Mouse (Mus musculus): ENCODE data around the gene Fmnl1. TPM values are rescaled to one million over a fixed set of nuclear protein-coding genes. Genes with fewer than 3 reads are reported as not detected.
A peak's percentile ranks its signal among the peaks of the same experiment; 100 is the strongest.

The Fmnl1 gene
- polyA plus RNA-seq, 1 experiment, result 15.6 TPM

DNA sequence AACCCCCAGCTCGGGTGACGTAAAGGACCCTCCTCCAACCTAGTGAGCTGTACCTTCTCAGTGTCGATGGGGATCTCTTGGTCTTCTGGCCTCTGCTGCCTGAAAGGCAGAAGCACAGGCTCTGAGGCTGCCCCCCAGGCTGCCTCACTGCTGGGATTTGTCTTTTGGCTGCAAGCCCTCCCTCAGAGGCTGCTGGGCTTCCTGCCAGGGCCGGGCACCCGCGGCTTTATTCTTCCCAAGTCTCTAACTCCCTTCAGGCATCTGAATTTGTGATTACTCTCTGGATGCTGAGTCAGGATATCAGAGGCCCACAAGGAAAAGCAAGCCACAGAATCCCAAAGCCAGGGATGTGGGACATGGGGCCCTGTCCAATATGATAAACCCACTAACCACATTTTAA, 30.8 kb downstream of the Fmnl1 start:
- Histone ChIP-seq H3K36me3 (ENCODE audit: control insufficient read depth, insufficient read depth) (no peaks in the 10 kb centered on the region), H3K79me2 (ENCODE audit: control insufficient read depth, insufficient read depth) (no peaks in the 10 kb centered on the region), H3K4me3 (no peak overlapping the region), H3K4me2 (ENCODE audit: low read depth) (peak overlapping the region; percentile 7), H3ac (ENCODE audit: control insufficient read depth, insufficient read length) (no peak overlapping the region), H3K27me3 (ENCODE audit: control insufficient read depth, insufficient read depth, insufficient read length) (peaks cover 19% of the 10 kb centered on the region)
- TF ChIP-seq CEBPB (IDR thresholded peaks at IDR 0.05; ENCODE audit: insufficient read depth, poor library complexity, severe bottlenecking) (no peak), POLR2A (IDR thresholded peaks at IDR 0.05; ENCODE audit: insufficient read length, low read depth) (no peak), TCF3 (IDR thresholded peaks at IDR 0.05; ENCODE audit: insufficient read length, low read depth) (no peak)

DNA sequence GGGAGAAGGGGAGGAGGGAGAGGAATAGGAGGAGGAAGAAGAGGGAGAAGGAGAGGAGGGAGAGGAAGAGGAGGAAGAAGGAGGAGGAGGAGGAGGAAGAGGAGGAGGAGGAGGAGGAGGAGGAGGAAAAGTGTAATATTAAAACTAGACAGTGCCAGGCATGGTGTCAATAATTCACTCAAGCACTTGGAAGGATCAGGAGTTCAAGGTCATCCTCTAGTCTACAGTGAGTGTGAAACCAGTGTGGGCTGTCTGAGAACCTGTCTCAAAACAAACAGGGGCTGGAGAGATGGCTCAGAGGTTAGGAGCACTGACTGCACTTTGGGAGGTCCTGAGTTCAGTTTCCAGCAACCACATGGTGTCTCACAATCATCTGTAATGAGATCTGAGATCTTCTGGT, 31.5 kb downstream of the Fmnl1 start:
- no peak overlapping the region for H3K4me3 ChIP-seq
- H3K4me2 ChIP-seq (ENCODE audit: low read depth), result no peak overlapping the region
- peaks cover 12% of the 10 kb centered on the region for H3K27me3 ChIP-seq (ENCODE audit: control insufficient read depth, insufficient read depth, insufficient read length)
- H3ac ChIP-seq (ENCODE audit: control insufficient read depth, insufficient read length), result no peak overlapping the region
- no peaks in the 10 kb centered on the region for H3K36me3 ChIP-seq (ENCODE audit: control insufficient read depth, insufficient read depth)
- H3K79me2 ChIP-seq (ENCODE audit: control insufficient read depth, insufficient read depth), result no peaks in the 10 kb centered on the region
- no peak for TF ChIP-seq POLR2AphosphoS2 (IDR thresholded peaks at IDR 0.05; ENCODE audit: insufficient read length, low read depth)
- no peak for TF ChIP-seq USF1 (IDR thresholded peaks at IDR 0.05; ENCODE audit: low read depth)
- no peak for TF ChIP-seq MYOG (IDR thresholded peaks at IDR 0.05; ENCODE audit: control insufficient read depth in 1 of 3, insufficient read depth in 1 of 3, insufficient read length in 2 of 3, low read depth in 2 of 3)

DNA sequence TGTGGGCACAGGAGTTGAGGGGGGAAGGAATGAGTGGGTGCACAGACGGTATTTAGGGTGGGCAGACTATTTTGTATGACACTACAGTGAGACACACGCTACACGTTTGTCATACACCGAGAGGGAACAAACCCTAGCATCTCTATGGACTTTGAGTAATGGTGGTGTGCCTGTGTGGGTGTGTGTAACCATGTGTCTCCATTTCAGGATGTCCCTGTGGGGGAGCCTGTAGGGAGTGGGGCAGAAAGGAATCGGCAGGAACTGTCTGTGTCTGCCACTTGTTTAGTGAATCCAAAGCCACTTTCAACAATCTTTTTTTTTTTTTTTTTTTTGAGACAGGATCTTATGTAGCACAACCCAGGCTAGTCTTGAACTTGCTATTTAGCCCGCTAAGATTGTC, 35.3 kb downstream of the Fmnl1 start:
- no peak for TF ChIP-seq POLR2AphosphoS2 (IDR thresholded peaks at IDR 0.05; ENCODE audit: insufficient read length, low read depth)
- TF ChIP-seq SRF (IDR thresholded peaks at IDR 0.05; ENCODE audit: control insufficient read depth, insufficient read length, low read depth), result no peak
- no peak for TF ChIP-seq TCF12 (IDR thresholded peaks at IDR 0.05; ENCODE audit: insufficient read depth, poor library complexity, severe bottlenecking)
- no peak for TF ChIP-seq TCF3 (IDR thresholded peaks at IDR 0.05; ENCODE audit: insufficient read length, low read depth)
- no peak for TF ChIP-seq CEBPB (IDR thresholded peaks at IDR 0.05; ENCODE audit: insufficient read depth, poor library complexity, severe bottlenecking)
- Histone ChIP-seq H3K4me2 (ENCODE audit: low read depth) (no peak overlapping the region), H3ac (ENCODE audit: control insufficient read depth, insufficient read length) (no peak overlapping the region), H3K4me3 (no peak overlapping the region), H3K36me3 (ENCODE audit: control insufficient read depth, insufficient read depth) (no peaks in the 10 kb centered on the region), H3K27me3 (ENCODE audit: control insufficient read depth, insufficient read depth, insufficient read length) (peaks cover 13% of the 10 kb centered on the region), H3K79me2 (ENCODE audit: control insufficient read depth, insufficient read depth) (no peaks in the 10 kb centered on the region)

DNA sequence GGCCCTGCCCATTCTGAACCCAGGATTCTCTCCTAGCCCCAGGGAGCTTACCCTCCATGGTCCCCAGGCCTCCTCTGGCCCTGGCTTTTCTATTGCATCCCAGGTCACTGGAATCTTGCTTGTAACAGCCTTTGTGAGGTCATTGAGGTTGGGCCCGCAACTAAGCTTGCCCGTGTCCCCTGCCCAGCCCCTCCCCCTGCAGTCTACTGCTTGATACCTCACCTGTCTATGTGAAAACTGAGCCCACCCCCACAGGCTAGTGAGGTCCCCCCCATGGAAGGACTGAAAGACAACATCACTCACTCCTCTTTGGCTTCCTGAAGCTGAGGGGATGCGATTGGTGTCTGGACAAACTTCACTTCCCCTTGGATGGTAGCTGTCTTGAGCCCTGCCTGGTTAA, 37.6 kb downstream of the Fmnl1 start, which contains the start of gene 1700023F06Rik:
Gene 1700023F06Rik, minus strand, starts transcription at position 101 of the 400 bp plus-strand sequence.
- no peaks in the 10 kb centered on the region for H3K79me2 ChIP-seq (ENCODE audit: control insufficient read depth, insufficient read depth)
- peaks cover 13% of the 10 kb centered on the region for H3K27me3 ChIP-seq (ENCODE audit: control insufficient read depth, insufficient read depth, insufficient read length)
- TF ChIP-seq SRF (IDR thresholded peaks at IDR 0.05; ENCODE audit: control insufficient read depth, insufficient read length, low read depth) (no peak), POLR2A (IDR thresholded peaks at IDR 0.05; ENCODE audit: insufficient read length, low read depth) (no peak), MYOD1 (IDR thresholded peaks at IDR 0.05; ENCODE audit: control insufficient read depth in 1 of 3, insufficient read length in 2 of 3, low read depth in 2 of 3) (no peak), TCF12 (IDR thresholded peaks at IDR 0.05; ENCODE audit: insufficient read depth, poor library complexity, severe bottlenecking) (no peak), MAX (IDR thresholded peaks at IDR 0.05; ENCODE audit: low read depth) (no peak), TCF3 (IDR thresholded peaks at IDR 0.05; ENCODE audit: insufficient read length, low read depth) (no peak), REST (IDR thresholded peaks at IDR 0.05; ENCODE audit: insufficient read depth, insufficient read length) (no peak), CEBPB (IDR thresholded peaks at IDR 0.05; ENCODE audit: insufficient read depth, poor library complexity, severe bottlenecking) (no peak), USF1 (IDR thresholded peaks at IDR 0.05; ENCODE audit: low read depth) (no peak), E2F4 (IDR thresholded peaks at IDR 0.05; ENCODE audit: insufficient read depth) (no peak), POLR2AphosphoS2 (IDR thresholded peaks at IDR 0.05; ENCODE audit: insufficient read length, low read depth) (no peak), MYOG (IDR thresholded peaks at IDR 0.05; ENCODE audit: control insufficient read depth in 1 of 3, insufficient read depth in 1 of 3, insufficient read length in 2 of 3, low read depth in 2 of 3) (no peak)
- no peak within 1 kb of the TSS for H3ac ChIP-seq (ENCODE audit: control insufficient read depth, insufficient read length)
- no peaks in the 10 kb centered on the region for H3K36me3 ChIP-seq (ENCODE audit: control insufficient read depth, insufficient read depth)
- no peak within 1 kb of the TSS for H3K4me3 ChIP-seq
- no peak within 1 kb of the TSS for H3K4me2 ChIP-seq (ENCODE audit: low read depth)

DNA sequence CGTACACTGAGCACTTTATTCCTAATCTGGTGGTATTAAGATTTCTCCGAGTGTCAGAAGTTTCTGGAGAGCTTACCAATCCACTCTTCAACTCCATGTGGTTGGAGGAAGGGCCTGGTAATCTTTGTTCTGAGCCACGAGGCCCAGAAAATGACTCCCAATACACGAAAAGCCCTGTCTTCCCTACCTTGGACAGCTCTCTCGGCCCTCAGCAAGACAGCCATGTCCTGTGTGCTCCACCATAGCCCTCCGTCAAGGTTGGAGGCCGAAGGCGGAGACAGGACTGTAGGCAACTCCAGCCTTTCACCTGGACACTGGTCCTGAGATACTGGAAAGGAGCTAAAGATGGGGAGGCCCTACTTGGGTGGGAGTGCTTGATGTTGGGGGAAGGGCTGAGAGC, 39.4 kb downstream of the Fmnl1 start:
- Histone ChIP-seq H3K79me2 (ENCODE audit: control insufficient read depth, insufficient read depth) (no peaks in the 10 kb centered on the region), H3K4me2 (ENCODE audit: low read depth) (no peak overlapping the region), H3K36me3 (ENCODE audit: control insufficient read depth, insufficient read depth) (no peaks in the 10 kb centered on the region), H3ac (ENCODE audit: control insufficient read depth, insufficient read length) (no peak overlapping the region), H3K4me3 (no peak overlapping the region), H3K27me3 (ENCODE audit: control insufficient read depth, insufficient read depth, insufficient read length) (peaks cover 13% of the 10 kb centered on the region)
- no peak for TF ChIP-seq CEBPB (IDR thresholded peaks at IDR 0.05; ENCODE audit: insufficient read depth, poor library complexity, severe bottlenecking)
- TF ChIP-seq REST (IDR thresholded peaks at IDR 0.05; ENCODE audit: insufficient read depth, insufficient read length), result peak; percentile 76
- no peak for TF ChIP-seq MAX (IDR thresholded peaks at IDR 0.05; ENCODE audit: low read depth)
- no peak for TF ChIP-seq POLR2AphosphoS2 (IDR thresholded peaks at IDR 0.05; ENCODE audit: insufficient read length, low read depth)

DNA sequence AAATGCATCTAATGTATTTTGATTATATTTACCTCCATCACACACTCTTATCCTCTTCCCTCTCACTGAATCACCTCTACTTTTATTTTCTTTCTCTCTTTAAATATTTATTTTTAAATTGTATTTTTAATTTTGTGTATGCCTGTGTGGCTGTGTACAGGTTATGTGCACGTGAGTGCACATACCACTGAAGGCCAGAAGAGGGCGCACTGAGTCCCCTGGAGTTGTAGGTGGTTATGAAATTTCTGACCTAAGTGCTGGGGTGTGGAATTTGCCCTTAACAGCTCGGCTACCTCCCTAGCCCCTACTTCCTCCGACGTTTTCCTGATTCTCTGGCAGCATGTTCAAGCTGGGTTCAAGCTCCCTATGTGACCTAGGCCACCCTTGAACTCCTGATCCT, 42.8 kb downstream of the Fmnl1 start:
- Histone ChIP-seq H3K36me3 (ENCODE audit: control insufficient read depth, insufficient read depth) (no peaks in the 10 kb centered on the region), H3K4me3 (no peak overlapping the region), H3K4me2 (ENCODE audit: low read depth) (no peak overlapping the region), H3K27me3 (ENCODE audit: control insufficient read depth, insufficient read depth, insufficient read length) (peaks cover 11% of the 10 kb centered on the region), H3ac (ENCODE audit: control insufficient read depth, insufficient read length) (no peak overlapping the region), H3K79me2 (ENCODE audit: control insufficient read depth, insufficient read depth) (no peaks in the 10 kb centered on the region)
- no peak for TF ChIP-seq MYOD1 (IDR thresholded peaks at IDR 0.05; ENCODE audit: control insufficient read depth in 1 of 3, insufficient read length in 2 of 3, low read depth in 2 of 3)
- no peak for TF ChIP-seq TCF3 (IDR thresholded peaks at IDR 0.05; ENCODE audit: insufficient read length, low read depth)
- no peak for TF ChIP-seq E2F4 (IDR thresholded peaks at IDR 0.05; ENCODE audit: insufficient read depth)
- TF ChIP-seq POLR2AphosphoS2 (IDR thresholded peaks at IDR 0.05; ENCODE audit: insufficient read length, low read depth), result no peak

All from myocyte (in vitro differentiated cells).